Mouse (Mus musculus): ENCODE data around the gene Jmjd8. TPM values are rescaled to one million over a fixed set of nuclear protein-coding genes. Genes with fewer than 3 reads are reported as not detected.

Jmjd8 gene
- polyA plus RNA-seq, 1 experiment from 2014 or later: 50.2 TPM

DNA sequence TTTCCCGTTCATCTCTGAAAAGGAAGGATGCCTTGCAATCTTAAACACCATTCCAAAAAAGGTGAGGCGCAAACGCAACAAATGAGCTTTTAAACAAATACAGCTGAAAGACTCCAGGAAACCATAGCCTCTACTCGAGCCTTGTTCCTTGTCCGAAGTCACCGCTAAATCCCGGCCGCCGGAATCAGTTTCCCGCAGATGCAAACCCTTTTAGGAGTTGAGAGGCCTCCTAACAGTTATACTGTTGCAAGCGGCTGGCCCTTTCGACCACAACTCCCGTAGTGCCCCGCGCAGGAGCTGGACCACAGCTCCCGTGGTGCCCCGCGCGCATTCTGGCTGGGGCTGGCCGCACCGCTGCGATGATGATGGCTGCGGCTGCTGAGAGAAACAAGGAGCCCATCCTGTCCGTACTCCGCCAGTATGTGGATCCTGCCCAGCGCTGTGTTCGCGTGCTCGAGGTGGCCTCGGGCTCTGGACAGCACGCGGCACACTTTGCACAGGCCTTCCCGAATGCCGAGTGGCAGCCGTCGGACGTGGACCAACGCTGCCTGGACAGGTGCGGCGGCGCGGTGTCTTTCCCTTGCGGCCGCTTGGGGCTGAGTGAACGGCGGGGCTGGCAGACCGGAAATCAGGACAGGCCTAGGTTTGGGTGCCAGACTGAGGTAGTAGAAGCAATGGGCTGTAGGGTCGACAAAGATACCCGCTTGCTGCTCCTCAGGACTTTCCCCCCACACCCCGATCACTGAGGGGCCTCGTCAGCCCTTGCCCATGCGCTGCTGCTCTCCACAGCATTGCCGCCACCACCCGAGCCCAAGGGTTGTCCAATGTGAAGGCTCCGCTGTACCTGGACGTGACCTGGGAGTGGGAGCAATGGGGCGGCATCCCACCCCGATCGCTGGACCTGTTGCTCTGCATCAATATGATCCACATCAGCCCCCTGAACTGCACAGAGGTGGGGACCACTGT lies 46.8 kb downstream of the Jmjd8 start:
- H3K27ac ChIP-seq (replicated peaks; ENCODE audit: low read depth, low read length): peak overlapping the region; percentile 94
- DNase-seq (peak; percentile 94), ATAC-seq (ENCODE audit: low FRiP score, low TSS enrichment) (peak; percentile 89)
- peaks cover 21% of the 10 kb centered on the region for H3K36me3 ChIP-seq (ENCODE audit: control insufficient read depth, insufficient read depth, low read length)
- H3K9ac ChIP-seq (replicated peaks; ENCODE audit: low read length): peak overlapping the region; percentile 80
- H3K4me1 ChIP-seq (ENCODE audit: control insufficient read depth, insufficient read depth, low read length): peaks cover 29% of the 10 kb centered on the region
- H3K27me3 ChIP-seq (ENCODE audit: control insufficient read depth, insufficient read depth, low read length): no peaks in the 10 kb centered on the region
- no peaks in the 10 kb centered on the region for H3K9me3 ChIP-seq (ENCODE audit: control insufficient read depth, low read length)
- peak overlapping the region; percentile 97 for H3K4me2 ChIP-seq (ENCODE audit: low read length)
- under 1% methylated on average over 59 of the region's 59 CpGs for WGBS
- peak overlapping the region; percentile 75 for H3K4me3 ChIP-seq (replicated peaks; ENCODE audit: low read depth, low read length)

- peak overlapping the region; percentile 97 for H3K4me2 ChIP-seq (ENCODE audit: low read length)
- H3K36me3 ChIP-seq (ENCODE audit: control insufficient read depth, insufficient read depth, low read length): peaks cover 21% of the 10 kb centered on the region
- WGBS: 56% methylated on average over 10 of the region's 10 CpGs
- no peak for ATAC-seq (ENCODE audit: low FRiP score, low TSS enrichment)
- H3K9me3 ChIP-seq (ENCODE audit: control insufficient read depth, low read length): no peaks in the 10 kb centered on the region
- peak overlapping the region; percentile 75 for H3K4me3 ChIP-seq (replicated peaks; ENCODE audit: low read depth, low read length)
- peaks cover 36% of the 10 kb centered on the region for H3K4me1 ChIP-seq (ENCODE audit: control insufficient read depth, insufficient read depth, low read length)
- peak overlapping the region; percentile 94; the same call in 1 of the 2 replicates for H3K27ac ChIP-seq (replicated peaks; ENCODE audit: low read depth, low read length)
- H3K9ac ChIP-seq (replicated peaks; ENCODE audit: low read length): peak overlapping the region; percentile 80
- H3K27me3 ChIP-seq (ENCODE audit: control insufficient read depth, insufficient read depth, low read length): no peaks in the 10 kb centered on the region
- DNase-seq: no peak
Measured at GRCm38 (mm10) chr17:25876347-25876915, 47.8 kb downstream of the Jmjd8 start.

DNA sequence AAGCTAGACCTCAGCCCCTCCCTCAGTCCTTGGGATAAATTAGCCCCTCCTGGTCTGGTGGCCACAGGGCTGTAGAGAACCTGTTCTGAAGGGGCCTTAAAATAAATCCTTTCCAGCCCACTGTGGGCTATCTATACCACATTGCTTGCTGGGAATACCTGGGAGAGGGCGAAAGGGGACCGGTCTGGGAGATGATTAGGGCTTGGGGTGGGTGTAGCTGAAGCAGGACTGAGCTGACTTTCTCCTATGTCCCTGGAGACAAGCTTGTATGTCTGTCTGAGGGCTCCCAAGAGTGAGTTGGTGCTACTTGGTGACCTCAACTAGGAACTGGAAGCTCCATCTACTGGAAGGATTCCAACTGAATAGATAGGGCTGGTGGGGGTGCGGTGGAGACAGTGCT lies 48.4 kb downstream of the Jmjd8 start:
- H3K9me3 ChIP-seq (ENCODE audit: control insufficient read depth, low read length): no peaks in the 10 kb centered on the region
- DNase-seq: no peak
- H3K36me3 ChIP-seq (ENCODE audit: control insufficient read depth, insufficient read depth, low read length): peaks cover 25% of the 10 kb centered on the region
- 95% methylated on average over 3 of the region's 3 CpGs for WGBS
- H3K4me3 ChIP-seq (replicated peaks; ENCODE audit: low read depth, low read length): no peak overlapping the region
- H3K27ac ChIP-seq (replicated peaks; ENCODE audit: low read depth, low read length): no peak overlapping the region
- no peaks in the 10 kb centered on the region for H3K27me3 ChIP-seq (ENCODE audit: control insufficient read depth, insufficient read depth, low read length)
- peaks cover 38% of the 10 kb centered on the region for H3K4me1 ChIP-seq (ENCODE audit: control insufficient read depth, insufficient read depth, low read length)
- no peak for ATAC-seq (ENCODE audit: low FRiP score, low TSS enrichment)
- no peak overlapping the region for H3K9ac ChIP-seq (replicated peaks; ENCODE audit: low read length)
- H3K4me2 ChIP-seq (ENCODE audit: low read length): peak overlapping the region; percentile 97; the same call in 1 of the 2 replicates

- Histone ChIP-seq H3K27me3 (ENCODE audit: control insufficient read depth, insufficient read depth, low read length) (no peaks in the 10 kb centered on the region), H3K9ac (replicated peaks; ENCODE audit: low read length) (no peak overlapping the region), H3K27ac (replicated peaks; ENCODE audit: low read depth, low read length) (no peak overlapping the region), H3K4me2 (ENCODE audit: low read length) (no peak overlapping the region), H3K36me3 (ENCODE audit: control insufficient read depth, insufficient read depth, low read length) (peaks cover 33% of the 10 kb centered on the region), H3K9me3 (ENCODE audit: control insufficient read depth, low read length) (no peaks in the 10 kb centered on the region), H3K4me1 (ENCODE audit: control insufficient read depth, insufficient read depth, low read length) (peaks cover 42% of the 10 kb centered on the region), H3K4me3 (replicated peaks; ENCODE audit: low read depth, low read length) (0 out of 2 replicates have a peak overlapping the region, but pooled peaks have one; percentile 1)
- ATAC-seq (ENCODE audit: low FRiP score, low TSS enrichment): no peak
- WGBS: 94% methylated on average over 32 of the region's 32 CpGs
- no peak for DNase-seq
Measured at GRCm38 (mm10) chr17:25877741-25878610, 49.3 kb downstream of the Jmjd8 start.

DNA sequence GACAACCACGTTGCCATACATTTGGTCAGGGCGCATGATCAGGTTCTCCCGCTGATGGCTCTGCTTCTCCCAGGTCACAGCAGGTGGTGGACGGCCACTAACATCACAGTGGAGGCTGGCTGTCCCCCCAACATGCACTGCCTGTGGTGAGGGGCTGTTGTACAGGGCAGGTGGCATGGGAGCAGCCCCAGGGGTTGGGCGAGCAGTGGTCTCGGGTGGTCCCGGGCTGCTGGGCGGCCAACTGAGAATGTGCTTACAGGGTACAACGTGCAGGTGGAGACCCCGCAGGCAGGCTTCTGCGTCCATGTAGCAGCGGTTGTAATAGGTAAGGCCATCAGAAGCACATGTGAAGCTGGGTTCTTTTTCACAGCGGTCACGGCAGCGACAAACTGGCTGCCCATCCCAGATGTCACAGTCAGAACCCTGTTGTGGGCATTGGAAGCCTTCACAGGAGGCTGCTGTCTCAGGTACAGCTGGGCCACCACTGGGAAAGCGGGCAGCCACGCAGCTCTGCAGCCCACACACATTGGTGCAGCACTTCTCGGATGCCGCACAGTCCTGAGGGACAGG lies 50.0 kb downstream of the Jmjd8 start:
- Histone ChIP-seq H3K4me2 (ENCODE audit: low read length) (no peak overlapping the region), H3K9ac (replicated peaks; ENCODE audit: low read length) (no peak overlapping the region), H3K4me3 (replicated peaks; ENCODE audit: low read depth, low read length) (0 out of 2 replicates have a peak overlapping the region, but pooled peaks have one; percentile 1), H3K4me1 (ENCODE audit: control insufficient read depth, insufficient read depth, low read length) (peaks cover 42% of the 10 kb centered on the region), H3K9me3 (ENCODE audit: control insufficient read depth, low read length) (no peaks in the 10 kb centered on the region), H3K27ac (replicated peaks; ENCODE audit: low read depth, low read length) (no peak overlapping the region), H3K27me3 (ENCODE audit: control insufficient read depth, insufficient read depth, low read length) (no peaks in the 10 kb centered on the region), H3K36me3 (ENCODE audit: control insufficient read depth, insufficient read depth, low read length) (peaks cover 41% of the 10 kb centered on the region)
- ATAC-seq (ENCODE audit: low FRiP score, low TSS enrichment) (no peak), DNase-seq (no peak)
- WGBS: 85% methylated on average over 19 of the region's 19 CpGs

DNA sequence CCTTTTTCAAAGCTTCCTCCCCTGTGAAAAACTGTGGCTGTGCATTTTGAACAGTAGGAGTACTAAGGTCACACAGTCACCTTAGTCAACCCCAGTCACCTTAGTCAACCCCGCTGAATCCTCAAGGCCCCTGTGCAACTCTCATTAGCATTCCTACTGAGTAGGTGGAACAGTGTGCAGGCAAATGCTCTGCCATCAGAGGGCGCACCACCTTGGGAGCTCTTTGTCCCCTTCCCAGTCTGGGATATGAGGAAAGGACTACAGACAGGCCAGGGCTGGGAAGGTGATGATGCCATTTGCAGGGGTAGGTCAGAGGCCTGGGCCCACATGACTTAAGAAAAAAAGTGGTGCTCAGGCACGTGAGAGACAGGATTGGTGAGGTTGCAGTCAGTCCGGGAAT lies 50.6 kb downstream of the Jmjd8 start:
- Histone ChIP-seq H3K4me3 (replicated peaks; ENCODE audit: low read depth, low read length) (no peak overlapping the region), H3K9me3 (ENCODE audit: control insufficient read depth, low read length) (no peaks in the 10 kb centered on the region), H3K4me2 (ENCODE audit: low read length) (no peak overlapping the region), H3K9ac (replicated peaks; ENCODE audit: low read length) (no peak overlapping the region), H3K4me1 (ENCODE audit: control insufficient read depth, insufficient read depth, low read length) (peaks cover 37% of the 10 kb centered on the region), H3K36me3 (ENCODE audit: control insufficient read depth, insufficient read depth, low read length) (peaks cover 46% of the 10 kb centered on the region), H3K27me3 (ENCODE audit: control insufficient read depth, insufficient read depth, low read length) (no peaks in the 10 kb centered on the region), H3K27ac (replicated peaks; ENCODE audit: low read depth, low read length) (no peak overlapping the region)
- ATAC-seq (ENCODE audit: low FRiP score, low TSS enrichment) (no peak), DNase-seq (peak; percentile 39)
- 40% methylated on average over 4 of the region's 4 CpGs for WGBS

- no peak for ATAC-seq (ENCODE audit: low FRiP score, low TSS enrichment)
- H3K27me3 ChIP-seq (ENCODE audit: control insufficient read depth, insufficient read depth, low read length): no peaks in the 10 kb centered on the region
- no peak for DNase-seq
- WGBS: 64% methylated on average over 8 of the region's 8 CpGs
- no peak overlapping the region for H3K4me3 ChIP-seq (replicated peaks; ENCODE audit: low read depth, low read length)
- H3K4me2 ChIP-seq (ENCODE audit: low read length): no peak overlapping the region
- peaks cover 51% of the 10 kb centered on the region for H3K36me3 ChIP-seq (ENCODE audit: control insufficient read depth, insufficient read depth, low read length)
- H3K27ac ChIP-seq (replicated peaks; ENCODE audit: low read depth, low read length): no peak overlapping the region
- no peaks in the 10 kb centered on the region for H3K9me3 ChIP-seq (ENCODE audit: control insufficient read depth, low read length)
- H3K4me1 ChIP-seq (ENCODE audit: control insufficient read depth, insufficient read depth, low read length): peaks cover 34% of the 10 kb centered on the region
- no peak overlapping the region for H3K9ac ChIP-seq (replicated peaks; ENCODE audit: low read length)
Measured at GRCm38 (mm10) chr17:25879750-25880149, 51.1 kb downstream of the Jmjd8 start.

Data from midbrain, embryonic 14.5 days (tissue).